Mouse (Mus musculus): ENCODE measurements around the gene Cop1. TPM values are rescaled to one million over a fixed set of nuclear protein-coding genes. Genes with fewer than 3 reads are reported as not detected.

The Cop1 gene
- polyA plus RNA-seq, 1 experiment = 116 TPM

GRCm38 (mm10) chr1:159235674-159236073 lies 3.6 kb downstream of the Cop1 start:
- no peak overlapping the region for H3K27ac ChIP-seq (ENCODE audit: insufficient read depth, low read length)
- peaks cover 5% of the 10 kb centered on the region for H3K36me3 ChIP-seq (ENCODE audit: control insufficient read depth, insufficient read depth, low read length, poor library complexity, severe bottlenecking)
- H3K27me3 ChIP-seq (ENCODE audit: control insufficient read depth, insufficient read depth, low read length, poor library complexity, severe bottlenecking) = no peaks in the 10 kb centered on the region
- H3K4me3 ChIP-seq (ENCODE audit: low read depth, low read length) = no peak overlapping the region
- H3K9ac ChIP-seq (ENCODE audit: low read depth, poor library complexity, severe bottlenecking) = no peak overlapping the region
- H3K9me3 ChIP-seq (replicated peaks; ENCODE audit: control insufficient read depth, insufficient read depth, low read length, poor library complexity, severe bottlenecking) = no peaks in the 10 kb centered on the region
- H3K4me1 ChIP-seq (ENCODE audit: control insufficient read depth, insufficient read depth, low read length) = no peaks in the 10 kb centered on the region
- TF ChIP-seq CTCF (IDR thresholded peaks at IDR 0.05; ENCODE audit: low read depth, low read length) (no peak), POLR2A (IDR thresholded peaks at IDR 0.05; ENCODE audit: insufficient read depth, low read length) (no peak), EP300 (IDR thresholded peaks at IDR 0.05; ENCODE audit: insufficient read depth, low read depth, low read length) (no peak)

GRCm38 (mm10) chr1:159238147-159238546 lies 6.0 kb downstream of the Cop1 start:
- H3K27ac ChIP-seq (ENCODE audit: insufficient read depth, low read length) = no peak overlapping the region
- no peak overlapping the region for H3K9ac ChIP-seq (ENCODE audit: low read depth, poor library complexity, severe bottlenecking)
- H3K27me3 ChIP-seq (ENCODE audit: control insufficient read depth, insufficient read depth, low read length, poor library complexity, severe bottlenecking) = no peaks in the 10 kb centered on the region
- no peak overlapping the region for H3K4me3 ChIP-seq (ENCODE audit: low read depth, low read length)
- H3K36me3 ChIP-seq (ENCODE audit: control insufficient read depth, insufficient read depth, low read length, poor library complexity, severe bottlenecking) = peaks cover 5% of the 10 kb centered on the region
- no peak for TF ChIP-seq POLR2A (IDR thresholded peaks at IDR 0.05; ENCODE audit: insufficient read depth, low read length)
- TF ChIP-seq EP300 (IDR thresholded peaks at IDR 0.05; ENCODE audit: insufficient read depth, low read depth, low read length) = no peak
- TF ChIP-seq CTCF (IDR thresholded peaks at IDR 0.05; ENCODE audit: low read depth, low read length) = no peak
- no peaks in the 10 kb centered on the region for H3K4me1 ChIP-seq (ENCODE audit: control insufficient read depth, insufficient read depth, low read length)
- H3K9me3 ChIP-seq (replicated peaks; ENCODE audit: control insufficient read depth, insufficient read depth, low read length, poor library complexity, severe bottlenecking) = no peaks in the 10 kb centered on the region

GRCm38 (mm10) chr1:159250320-159250719 lies 18.2 kb downstream of the Cop1 start:
- Histone ChIP-seq H3K9ac (ENCODE audit: low read depth, poor library complexity, severe bottlenecking) (no peak overlapping the region), H3K4me3 (ENCODE audit: low read depth, low read length) (no peak overlapping the region), H3K27me3 (ENCODE audit: control insufficient read depth, insufficient read depth, low read length, poor library complexity, severe bottlenecking) (no peaks in the 10 kb centered on the region), H3K4me1 (ENCODE audit: control insufficient read depth, insufficient read depth, low read length) (no peaks in the 10 kb centered on the region), H3K9me3 (replicated peaks; ENCODE audit: control insufficient read depth, insufficient read depth, low read length, poor library complexity, severe bottlenecking) (no peaks in the 10 kb centered on the region), H3K36me3 (ENCODE audit: control insufficient read depth, insufficient read depth, low read length, poor library complexity, severe bottlenecking) (peaks cover 12% of the 10 kb centered on the region), H3K27ac (ENCODE audit: insufficient read depth, low read length) (no peak overlapping the region)
- TF ChIP-seq CTCF (IDR thresholded peaks at IDR 0.05; ENCODE audit: low read depth, low read length) (no peak), EP300 (IDR thresholded peaks at IDR 0.05; ENCODE audit: insufficient read depth, low read depth, low read length) (no peak), POLR2A (IDR thresholded peaks at IDR 0.05; ENCODE audit: insufficient read depth, low read length) (no peak)

- TF ChIP-seq EP300 (IDR thresholded peaks at IDR 0.05; ENCODE audit: insufficient read depth, low read depth, low read length) (no peak), POLR2A (IDR thresholded peaks at IDR 0.05; ENCODE audit: insufficient read depth, low read length) (no peak), CTCF (IDR thresholded peaks at IDR 0.05; ENCODE audit: low read depth, low read length) (no peak)
- Histone ChIP-seq H3K9me3 (replicated peaks; ENCODE audit: control insufficient read depth, insufficient read depth, low read length, poor library complexity, severe bottlenecking) (no peaks in the 10 kb centered on the region), H3K27me3 (ENCODE audit: control insufficient read depth, insufficient read depth, low read length, poor library complexity, severe bottlenecking) (no peaks in the 10 kb centered on the region), H3K4me1 (ENCODE audit: control insufficient read depth, insufficient read depth, low read length) (no peaks in the 10 kb centered on the region), H3K36me3 (ENCODE audit: control insufficient read depth, insufficient read depth, low read length, poor library complexity, severe bottlenecking) (peaks cover 12% of the 10 kb centered on the region), H3K9ac (ENCODE audit: low read depth, poor library complexity, severe bottlenecking) (no peak overlapping the region), H3K4me3 (ENCODE audit: low read depth, low read length) (no peak overlapping the region), H3K27ac (ENCODE audit: insufficient read depth, low read length) (no peak overlapping the region)
These were observed 21.0 kb downstream of the Cop1 start for GRCm38 (mm10) chr1:159253078-159253477.

GRCm38 (mm10) chr1:159254906-159255685 lies 23.0 kb downstream of the Cop1 start:
- no peak for TF ChIP-seq CTCF (IDR thresholded peaks at IDR 0.05; ENCODE audit: low read depth, low read length)
- no peak for TF ChIP-seq POLR2A (IDR thresholded peaks at IDR 0.05; ENCODE audit: insufficient read depth, low read length)
- TF ChIP-seq EP300 (IDR thresholded peaks at IDR 0.05; ENCODE audit: insufficient read depth, low read depth, low read length) = no peak
- Histone ChIP-seq H3K9ac (ENCODE audit: low read depth, poor library complexity, severe bottlenecking) (no peak overlapping the region), H3K4me1 (ENCODE audit: control insufficient read depth, insufficient read depth, low read length) (no peaks in the 10 kb centered on the region), H3K36me3 (ENCODE audit: control insufficient read depth, insufficient read depth, low read length, poor library complexity, severe bottlenecking) (peaks cover 12% of the 10 kb centered on the region), H3K9me3 (replicated peaks; ENCODE audit: control insufficient read depth, insufficient read depth, low read length, poor library complexity, severe bottlenecking) (no peaks in the 10 kb centered on the region), H3K27ac (ENCODE audit: insufficient read depth, low read length) (no peak overlapping the region), H3K27me3 (ENCODE audit: control insufficient read depth, insufficient read depth, low read length, poor library complexity, severe bottlenecking) (no peaks in the 10 kb centered on the region), H3K4me3 (ENCODE audit: low read depth, low read length) (no peak overlapping the region)

- Histone ChIP-seq H3K27ac (ENCODE audit: insufficient read depth, low read length) (no peak overlapping the region), H3K36me3 (ENCODE audit: control insufficient read depth, insufficient read depth, low read length, poor library complexity, severe bottlenecking) (peaks cover 9% of the 10 kb centered on the region), H3K4me3 (ENCODE audit: low read depth, low read length) (no peak overlapping the region), H3K4me1 (ENCODE audit: control insufficient read depth, insufficient read depth, low read length) (no peaks in the 10 kb centered on the region), H3K9ac (ENCODE audit: low read depth, poor library complexity, severe bottlenecking) (no peak overlapping the region), H3K27me3 (ENCODE audit: control insufficient read depth, insufficient read depth, low read length, poor library complexity, severe bottlenecking) (no peaks in the 10 kb centered on the region), H3K9me3 (replicated peaks; ENCODE audit: control insufficient read depth, insufficient read depth, low read length, poor library complexity, severe bottlenecking) (no peaks in the 10 kb centered on the region)
- TF ChIP-seq EP300 (IDR thresholded peaks at IDR 0.05; ENCODE audit: insufficient read depth, low read depth, low read length) (no peak), POLR2A (IDR thresholded peaks at IDR 0.05; ENCODE audit: insufficient read depth, low read length) (no peak), CTCF (IDR thresholded peaks at IDR 0.05; ENCODE audit: low read depth, low read length) (no peak)
These were observed 24.4 kb downstream of the Cop1 start for GRCm38 (mm10) chr1:159256543-159256942.
